ENCODE assay signal across 20 mouse cellular contexts in genomic region chr3:41326211-41327104, GRCm38 (mm10).
DNase-seq lines count a peak whose midpoint lies in the region; ATAC-seq and TF ChIP-seq lines count a peak whose summit lies in the region.
"Had no signal": no experiment of that assay in that cellular context is flagged by ENCODE, and none has a peak within 500 bp of the region (broad histone marks: within the 10 kb centered on the region; RNA-seq: fewer than 3 reads in every experiment).

No protein-coding gene starts in this region.

- H3K9ac ChIP-seq in lung, embryonic 14.5 days, result no peak overlapping the region
- H3K9ac ChIP-seq: forebrain, postnatal 0 days; hindbrain, embryonic 12.5 days; limb, embryonic 13.5 days; midbrain, embryonic 15.5 days had no signal

- WGBS in lung, embryonic 14.5 days, result 51% methylated on average over 12 of the region's 12 CpGs

- peak; percentile 74; the same call in 1 of the 2 replicates for ATAC-seq in lung, embryonic 14.5 days (ENCODE audit: insufficient read depth)
- ATAC-seq: forebrain, postnatal 0 days; midbrain, embryonic 15.5 days had no signal

- H3K4me2 ChIP-seq in lung, embryonic 14.5 days, result no peak overlapping the region
- H3K4me2 ChIP-seq: hindbrain, embryonic 12.5 days; limb, embryonic 13.5 days; midbrain, embryonic 15.5 days had no signal

- peak overlapping the region; percentile 32; the same call in 1 of the 2 replicates for H3K27ac ChIP-seq in lung, embryonic 14.5 days (ENCODE audit: low read depth)
- H3K27ac ChIP-seq: heart, adult 2 months; hindbrain, embryonic 12.5 days; limb, embryonic 13.5 days; macrophage; midbrain, embryonic 15.5 days had no signal

- peaks cover 4% of the 10 kb centered on the region; the same call in 1 of the 2 replicates for H3K4me1 ChIP-seq in lung, embryonic 14.5 days (ENCODE audit: insufficient read depth)
- H3K4me1 ChIP-seq: hindbrain, embryonic 12.5 days; midbrain, embryonic 15.5 days had no signal

- H3K4me3 ChIP-seq in lung, embryonic 14.5 days (ENCODE audit: low read depth, low read length), result no peak overlapping the region
- H3K4me3 ChIP-seq: erythroblast, embryonic 14.5 days; heart, adult 2 months; hindbrain, embryonic 12.5 days; limb, embryonic 13.5 days; midbrain, embryonic 15.5 days had no signal

- DNase-seq in heart, adult 8-10 months (ENCODE audit: low spot score), result peak; percentile 12
- DNase-seq in heart, postnatal 25 days (ENCODE audit: low spot score), result no peak
- DNase-seq in lung, embryonic 14.5 days, result peak; percentile 61
- no peak for DNase-seq in lung, postnatal 36 days
- DNase-seq in NIH3T3 (ENCODE audit: low read depth), result peak; percentile 19
- peak; percentile 33 to 74 for DNase-seq in lung, postnatal 4 days
- DNase-seq in adrenal gland, postnatal 4 days (ENCODE audit: low spot score in 2 of 2), result no peak
- no peak for DNase-seq in right cerebral cortex, postnatal 10 days (ENCODE audit: low spot score in 2 of 2)
- DNase-seq: adrenal gland, postnatal 14 days; cerebellum, adult 9-11 months; forebrain, postnatal 0 days; kidney, adult 9 months; layer of hippocampus, postnatal 36 days; thymus, postnatal 14 days had no signal

- intact Hi-C loops in heart, postnatal 25 days (cut with DNase I), result no loop called here

- no peaks in the 10 kb centered on the region for H3K36me3 ChIP-seq in lung, embryonic 14.5 days (ENCODE audit: insufficient read depth)
- H3K36me3 ChIP-seq: hindbrain, embryonic 12.5 days; limb, embryonic 13.5 days; midbrain, embryonic 15.5 days had no signal

- H3K9me3 ChIP-seq in lung, embryonic 14.5 days (ENCODE audit: low read depth, low read length), result no peaks in the 10 kb centered on the region
- H3K9me3 ChIP-seq: hindbrain, embryonic 12.5 days; limb, embryonic 13.5 days; midbrain, embryonic 15.5 days had no signal

- no peak for TF ChIP-seq CTCF in lung, embryonic 14.5 days (IDR thresholded peaks at IDR 0.05; ENCODE audit: low read depth)

- no peaks in the 10 kb centered on the region for H3K27me3 ChIP-seq in lung, embryonic 14.5 days (ENCODE audit: insufficient read depth, low read length)
- H3K27me3 ChIP-seq: hindbrain, embryonic 12.5 days; midbrain, embryonic 15.5 days had no signal

Comparison
In these comparisons a context has a peak if more than half of its experiments do, and no peak if none do; other contexts are left out.
1. DNase-seq: peak in heart, adult 8-10 months (single experiment), lung, embryonic 14.5 days (single experiment), NIH3T3 (single experiment) and lung, postnatal 4 days (2 of 2); none in heart, postnatal 25 days (single experiment), lung, postnatal 36 days (single experiment), adrenal gland, postnatal 4 days (0 of 2) and right cerebral cortex, postnatal 10 days (0 of 2).